Mouse (Mus musculus) adrenal gland, adult 2 months (tissue): ENCODE data around the gene Gli2. TPM values are rescaled to one million over a fixed set of nuclear protein-coding genes. Genes with fewer than 3 reads are reported as not detected.

Experiments used
- DNase-seq: peaks from one replicate; pipeline ENCODE4 v3.0.0; 2021
- long read RNA-seq: library from polyadenylated mRNA; stranded (forward); transcript quantifications from one replicate; pipeline ENCODE4 v2.0.0, GENCODE M21; 2021
- polyA plus RNA-seq: library from polyadenylated mRNA; depleted of rRNA; stranded (reverse); fragments of >200 nt; gene quantifications from 2 replicates; pipeline ENCODE4 v1.2.3, GENCODE M21; 2012; rRNA removed
- total RNA-seq, 2 experiments: library from RNA; stranded (reverse); gene quantifications; 2 replicates each; pipeline ENCODE4 v1.2.3; 2021

Gli2 gene
- total RNA-seq, result 1 to 10 TPM; 1.0 to 1.5 TPM
- 1.2 and 1.6 TPM in 2 replicates for polyA plus RNA-seq
- long read RNA-seq, result 0 reads

- peak; percentile 90 for DNase-seq
Observed at GRCm38 (mm10) chr1:119053402-119053841, at the start of gene Gli2. Gli2 (minus strand) TSS chr1:119053619.

DNA sequence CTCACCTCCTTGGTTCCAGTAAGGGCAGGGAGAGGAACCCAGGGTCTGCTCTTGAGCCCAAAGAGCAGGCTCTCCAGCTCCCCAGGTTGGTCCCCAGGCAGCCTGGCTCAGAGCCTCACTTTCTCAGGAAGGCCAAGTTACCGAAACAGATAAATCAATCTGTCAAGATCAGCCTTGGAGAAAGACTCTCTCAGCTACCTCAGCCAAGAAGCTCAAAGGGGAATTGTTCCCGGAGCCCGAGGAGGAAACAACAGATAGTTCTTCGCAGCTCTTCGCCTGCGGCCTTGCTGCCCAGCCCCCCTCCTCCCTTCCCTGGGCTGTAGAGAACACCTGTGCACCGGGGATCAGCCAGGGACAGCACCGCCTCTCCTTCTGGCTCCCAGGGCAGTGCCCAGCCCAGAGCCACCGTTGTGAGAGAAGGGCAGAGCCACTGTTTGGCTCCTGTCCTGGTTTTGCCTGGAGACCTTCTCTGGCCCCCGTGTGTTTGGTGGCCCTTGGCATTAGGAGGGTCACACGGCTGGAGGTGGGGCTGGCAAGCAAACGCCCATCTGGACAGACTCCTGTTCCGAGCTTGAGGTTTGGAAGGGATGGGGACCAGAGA, 44.6 kb upstream of the Gli2 start:
- DNase-seq, result peak; percentile 61

- DNase-seq, result peak; percentile 57
Observed at GRCm38 (mm10) chr1:119093739-119094138, 40.3 kb upstream of the Gli2 start.

- no peak for DNase-seq
Observed at GRCm38 (mm10) chr1:119089887-119090620, 36.6 kb upstream of the Gli2 start.

- peak; percentile 73 for DNase-seq
Observed at GRCm38 (mm10) chr1:119087539-119087938, 34.1 kb upstream of the Gli2 start.

DNA sequence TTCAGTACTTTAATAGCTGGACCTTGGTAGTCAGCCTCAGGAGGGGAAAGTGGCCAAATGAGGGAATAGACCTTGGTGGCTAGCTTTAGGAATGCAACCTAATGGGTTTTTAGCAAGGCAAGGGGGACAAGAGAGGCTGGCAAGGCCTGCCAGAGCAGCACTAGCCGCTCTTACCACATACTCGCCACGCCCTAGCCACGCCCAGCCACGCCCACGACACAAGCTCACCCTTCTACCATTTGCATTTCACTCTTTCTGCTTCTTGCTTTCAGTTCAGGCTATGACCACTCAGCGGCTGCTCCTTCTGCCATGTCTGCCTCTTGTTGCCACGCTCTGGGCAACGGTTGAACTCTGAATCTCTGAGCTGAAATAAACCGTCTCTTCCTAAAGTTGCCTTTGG, 32.4 kb upstream of the Gli2 start:
- no peak for DNase-seq

DNA sequence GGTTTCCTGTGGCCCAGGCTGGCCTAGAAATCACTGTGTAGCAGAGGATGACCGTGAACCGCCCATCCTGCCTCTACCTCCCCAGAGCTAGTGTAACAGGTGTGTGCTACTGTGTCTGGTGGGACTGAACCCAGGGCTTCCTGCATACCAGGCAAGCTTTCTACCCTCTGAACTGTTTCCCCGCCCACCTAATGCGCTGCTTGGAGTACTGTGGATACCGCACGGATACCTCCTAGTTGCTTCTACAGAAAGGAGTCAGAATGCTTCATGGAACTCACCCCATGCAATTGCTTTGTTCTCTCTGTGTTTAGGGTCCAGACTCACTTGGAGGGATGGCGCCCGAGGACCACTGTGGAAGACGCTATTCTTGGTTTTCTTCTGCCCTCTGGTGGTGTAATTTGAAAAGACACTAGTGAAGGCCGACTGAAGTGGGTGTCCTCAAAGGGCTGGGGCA, 30.1 kb upstream of the Gli2 start:
- DNase-seq, result peak; percentile 15

DNA sequence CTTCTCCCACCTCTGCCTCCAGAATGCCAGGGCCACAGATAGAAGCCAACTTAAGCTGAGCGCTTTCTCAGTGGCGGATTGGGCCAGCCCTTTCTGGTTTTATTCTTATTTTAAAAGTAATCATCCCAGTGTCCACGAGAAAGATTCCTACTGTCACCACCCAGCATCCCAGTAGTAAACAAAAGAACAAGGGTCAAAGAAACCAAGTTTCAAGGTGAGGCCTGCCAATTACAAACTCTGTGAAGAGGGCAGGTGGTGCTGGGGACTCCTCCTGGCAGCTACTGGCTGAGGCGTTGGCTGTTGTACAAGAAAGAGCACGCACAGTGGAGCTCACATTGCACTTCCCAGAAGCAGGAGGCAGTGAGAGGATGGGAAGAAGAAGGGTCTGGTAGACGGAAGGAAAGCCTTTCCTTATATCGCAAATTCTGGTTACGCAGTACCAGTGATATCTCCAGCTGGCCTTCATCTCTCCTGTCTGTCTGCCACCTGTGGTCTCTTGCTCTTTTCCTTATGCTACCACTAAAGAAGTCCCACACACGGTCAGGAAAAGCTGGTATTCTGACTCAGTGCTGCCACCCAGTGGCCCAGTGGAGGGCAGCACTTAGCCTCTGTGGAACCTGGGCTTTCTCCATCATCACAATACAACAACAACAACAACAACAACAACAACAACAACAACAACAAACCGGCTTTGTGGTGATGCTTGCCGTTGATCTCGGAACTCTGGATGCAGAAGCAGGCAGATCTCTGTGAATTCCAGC, 29.0 kb upstream of the Gli2 start:
- peak; percentile 33 for DNase-seq

GRCm38 (mm10) chr1:119077933-119078332, 24.5 kb upstream of the Gli2 start:
- DNase-seq, result no peak

DNA sequence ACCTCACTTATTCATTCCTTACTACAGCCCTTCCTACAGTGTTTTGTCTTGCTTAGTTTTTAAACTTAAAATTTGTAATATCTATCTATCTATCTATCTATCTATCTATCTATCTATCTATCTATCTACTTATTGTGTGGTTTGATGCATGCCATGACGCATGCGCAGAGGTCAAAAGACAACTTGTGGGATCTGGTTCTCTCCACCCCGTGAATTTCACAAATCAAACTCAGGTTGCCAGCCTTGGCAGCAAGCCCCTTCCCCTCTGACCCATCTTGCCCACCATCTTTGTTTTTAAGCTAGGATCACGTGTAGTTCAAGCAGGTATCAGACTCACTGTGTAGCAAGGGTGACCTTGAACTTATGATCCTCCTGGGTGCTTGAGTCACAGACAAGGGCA, 22.9 kb upstream of the Gli2 start:
- DNase-seq, result no peak

GRCm38 (mm10) chr1:119075916-119076315, 22.5 kb upstream of the Gli2 start:
- no peak for DNase-seq

DNA sequence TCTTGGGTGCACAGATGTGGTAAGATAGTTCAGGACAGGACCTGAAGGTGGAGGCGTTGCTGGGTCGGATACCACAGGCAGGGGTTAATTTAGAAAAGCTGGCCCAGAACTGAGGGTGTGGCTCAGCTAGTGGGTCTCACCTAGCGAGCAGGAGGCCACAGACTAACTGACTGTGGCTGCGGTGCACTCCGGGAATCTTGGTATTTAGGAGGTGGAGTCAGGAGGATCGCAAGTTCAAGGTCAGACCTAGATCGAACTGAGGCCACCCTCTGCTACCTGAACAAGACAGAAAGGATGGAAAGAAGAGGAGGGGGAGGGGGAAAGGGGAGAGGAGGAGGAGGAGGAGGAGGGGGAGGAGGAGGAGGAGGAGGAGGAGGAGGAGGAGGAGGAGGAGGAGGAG, 22.1 kb upstream of the Gli2 start:
- no peak for DNase-seq

- DNase-seq, result no peak
Observed at GRCm38 (mm10) chr1:119074910-119075309, 21.5 kb upstream of the Gli2 start.

- no peak for DNase-seq
Observed at GRCm38 (mm10) chr1:119073876-119074275, 20.5 kb upstream of the Gli2 start.

DNA sequence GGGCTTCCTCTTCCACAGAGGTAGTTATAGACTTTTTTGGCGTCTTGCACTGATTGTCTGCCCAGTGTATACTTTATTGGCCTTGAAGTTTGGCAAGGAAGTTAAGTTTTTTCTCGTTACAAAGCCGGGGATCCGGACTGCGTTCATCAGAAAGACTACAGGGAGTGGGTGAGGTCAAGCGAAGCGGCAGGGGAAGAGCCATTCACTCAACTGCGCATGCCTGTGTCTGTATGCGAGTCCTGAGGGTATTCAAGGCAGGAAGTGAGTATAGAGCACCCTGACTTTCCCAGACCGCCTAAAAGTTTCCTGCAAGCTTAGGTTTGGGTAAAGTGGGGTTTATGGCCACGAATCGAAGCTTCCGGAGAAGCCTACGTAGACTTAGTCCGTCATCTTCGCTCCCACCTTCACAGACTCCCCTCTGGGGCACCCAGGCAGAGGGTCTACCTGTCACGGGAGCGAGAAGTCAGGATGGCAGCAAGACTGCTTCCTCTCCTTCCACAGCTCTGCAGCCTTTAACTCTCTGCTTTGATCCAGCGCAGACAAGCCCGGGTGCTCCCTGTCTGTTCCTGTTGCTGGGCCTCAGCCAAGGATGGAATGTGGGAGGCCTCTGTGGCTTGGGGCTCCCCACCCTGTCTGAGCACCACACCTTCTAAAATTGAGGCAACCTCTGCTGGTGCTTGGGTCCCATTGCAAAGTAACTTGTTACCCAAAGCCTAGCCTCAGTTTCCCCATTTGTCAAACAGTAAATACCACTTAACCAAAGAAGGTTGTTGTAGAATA, 11.7 kb upstream of the Gli2 start:
- no peak for DNase-seq

GRCm38 (mm10) chr1:119056491-119056890, 3.1 kb upstream of the Gli2 start:
- no peak for DNase-seq

GRCm38 (mm10) chr1:119055801-119056200, 2.4 kb upstream of the Gli2 start:
- no peak for DNase-seq

- DNase-seq, result no peak
Observed at GRCm38 (mm10) chr1:119054468-119054867, 1.0 kb upstream of the Gli2 start.

DNA sequence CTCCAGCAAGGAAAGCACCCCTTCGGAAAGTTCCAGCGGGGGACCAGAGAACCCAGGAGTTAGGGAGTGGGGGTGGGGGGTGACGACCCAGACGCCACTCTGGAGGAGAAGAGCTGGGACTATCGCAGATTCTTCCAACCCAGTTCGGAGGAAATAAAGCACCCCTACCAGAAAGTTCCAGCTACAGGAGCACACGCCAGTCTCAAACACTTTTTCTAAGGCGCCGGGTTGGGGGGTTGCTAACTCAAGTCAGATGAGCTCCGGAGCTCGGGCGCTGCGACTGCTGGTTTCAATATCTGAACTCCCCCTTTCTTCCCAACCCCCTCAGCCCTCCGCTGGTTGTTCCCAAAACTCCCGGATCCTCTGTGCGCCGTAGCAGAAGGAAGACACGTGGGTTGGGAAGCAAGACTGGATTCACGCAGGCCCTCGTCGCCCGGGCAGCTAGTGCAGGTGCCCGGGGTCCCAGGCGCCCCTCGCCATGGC, 494 bp upstream of the Gli2 start:
- DNase-seq, result peak; percentile 32

GRCm38 (mm10) chr1:119052631-119053177, 715 bp downstream of the Gli2 start:
- DNase-seq, result peak; percentile 17

DNA sequence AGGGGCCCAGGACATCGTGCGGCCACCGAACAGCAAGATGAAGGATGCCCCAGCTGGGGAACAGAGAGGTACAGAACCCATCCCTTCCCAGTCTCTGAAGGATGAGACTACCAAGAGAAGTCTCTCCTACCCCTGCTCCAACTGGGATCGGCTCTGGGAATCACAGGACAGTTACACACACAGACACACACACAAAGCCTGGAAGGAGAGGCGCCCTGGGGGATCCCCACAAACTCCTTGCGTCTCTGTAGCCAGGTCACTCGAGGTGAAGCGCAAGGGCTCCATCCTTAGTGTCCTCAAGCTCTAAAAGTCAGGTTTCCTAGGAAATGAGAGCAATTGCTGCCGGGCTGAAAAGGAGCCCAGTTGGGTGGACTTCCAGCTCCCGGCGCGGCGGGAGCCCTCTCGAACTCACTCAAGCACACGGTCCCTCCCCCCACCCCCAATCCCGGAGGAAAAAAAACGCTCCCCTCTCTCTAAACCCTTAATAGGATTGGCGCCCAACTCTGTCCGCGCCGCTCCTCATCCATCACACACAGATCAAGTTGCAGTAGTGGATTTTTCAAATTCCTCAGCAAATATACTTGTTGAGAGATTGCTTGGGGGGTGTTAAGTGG, 1.4 kb downstream of the Gli2 start:
- DNase-seq, result no peak
